Mouse (Mus musculus) lung, postnatal 36 days (tissue): Measurements from ENCODE around the gene Gm5538.

Experiments used
- DNase-seq: peaks from one replicate; pipeline ENCODE4 v3.0.0; 2022; ENCODE audit warnings: mixed read lengths

Gm5538 gene

GRCm38 (mm10) chr3:59729490-59729889, at the start of gene Gm5538:
TSS of gene Gm5538 (plus strand) at chr3:59729790.
- no peak for DNase-seq

- no peak for DNase-seq
Observed at GRCm38 (mm10) chr3:59697391-59697790, 32.2 kb upstream of the Gm5538 start.

- DNase-seq: no peak
Observed at GRCm38 (mm10) chr3:59702614-59703110, 26.9 kb upstream of the Gm5538 start.

- no peak for DNase-seq
Observed at GRCm38 (mm10) chr3:59739866-59740265, 10.3 kb downstream of the Gm5538 start.

GRCm38 (mm10) chr3:59744181-59744580, 14.6 kb downstream of the Gm5538 start:
- DNase-seq: peak; percentile 28
